Mouse (Mus musculus) neural tube, embryonic 15.5 days (tissue): ENCODE results near the gene Slc35f5. TPM values are rescaled to one million over a fixed set of nuclear protein-coding genes. Genes with fewer than 3 reads are reported as not detected.

ENCODE experiments used
- ATAC-seq: fragments of 200-750 bp; cut with Nextera tagmentation; 2 replicates; pipeline ENCODE4 v1.8.0; 2017; ENCODE audit warnings: mild to moderate bottlenecking, moderate TSS enrichment, moderate library complexity; ENCODE audit not compliant: low FRiP score
- H3K27ac ChIP-seq: fragments of 300-500 bp; sonication (generic); replicated peaks from 2 replicates; pipeline ENCODE4 v1.5.1; 2015; ENCODE audit warnings: mild to moderate bottlenecking, inconsistent platforms
- H3K27me3 ChIP-seq: fragments of 300-500 bp; sonication (generic); replicated peaks from 2 replicates; pipeline ENCODE4 v1.6.1; 2015; ENCODE audit warnings: inconsistent platforms
- H3K36me3 ChIP-seq: fragments of 300-500 bp; sonication (generic); 2 replicates; pipeline ENCODE4 v1.6.1; 2015; ENCODE audit warnings: inconsistent platforms
- H3K4me1 ChIP-seq: fragments of 300-500 bp; sonication (generic); 2 replicates; pipeline ENCODE4 v1.6.1; 2015; ENCODE audit warnings: inconsistent platforms
- H3K4me2 ChIP-seq: fragments of 300-500 bp; sonication (generic); 2 replicates; pipeline ENCODE4 v1.6.1; 2015; ENCODE audit warnings: inconsistent platforms, mild to moderate bottlenecking, moderate library complexity
- H3K4me3 ChIP-seq: fragments of 300-500 bp; sonication (generic); replicated peaks from 2 replicates; pipeline ENCODE4 v1.5.1; 2015; ENCODE audit warnings: mild to moderate bottlenecking, inconsistent platforms
- H3K9ac ChIP-seq: fragments of 300-500 bp; sonication (generic); replicated peaks from 2 replicates; pipeline ENCODE4 v1.6.1; 2015; ENCODE audit warnings: mild to moderate bottlenecking, inconsistent platforms
- H3K9me3 ChIP-seq: fragments of 300-500 bp; sonication (generic); replicated peaks from 2 replicates; pipeline ENCODE4 v1.6.1; 2016; ENCODE audit warnings: inconsistent platforms
- WGBS: fragments of 180-500 bp; shearing (Covaris S2); methylation state at CpG from one replicate; pipeline ENCODE4 v1.1.7; 2015; ENCODE audit warnings: mixed read lengths; 5-methylcytosine and 5-hydroxymethylcytosine counted together
- polyA plus RNA-seq: library from polyadenylated mRNA; unstranded; fragments of >200 nt; fragmentation: Nextera tagmentation; extraction: Ambion mirVana; gene quantifications from 2 replicates; pipeline ENCODE4 v1.2.1, GENCODE M21; 2015

Slc35f5 gene
- polyA plus RNA-seq, 1 experiment from 2014 or later = 35.8 TPM

DNA sequence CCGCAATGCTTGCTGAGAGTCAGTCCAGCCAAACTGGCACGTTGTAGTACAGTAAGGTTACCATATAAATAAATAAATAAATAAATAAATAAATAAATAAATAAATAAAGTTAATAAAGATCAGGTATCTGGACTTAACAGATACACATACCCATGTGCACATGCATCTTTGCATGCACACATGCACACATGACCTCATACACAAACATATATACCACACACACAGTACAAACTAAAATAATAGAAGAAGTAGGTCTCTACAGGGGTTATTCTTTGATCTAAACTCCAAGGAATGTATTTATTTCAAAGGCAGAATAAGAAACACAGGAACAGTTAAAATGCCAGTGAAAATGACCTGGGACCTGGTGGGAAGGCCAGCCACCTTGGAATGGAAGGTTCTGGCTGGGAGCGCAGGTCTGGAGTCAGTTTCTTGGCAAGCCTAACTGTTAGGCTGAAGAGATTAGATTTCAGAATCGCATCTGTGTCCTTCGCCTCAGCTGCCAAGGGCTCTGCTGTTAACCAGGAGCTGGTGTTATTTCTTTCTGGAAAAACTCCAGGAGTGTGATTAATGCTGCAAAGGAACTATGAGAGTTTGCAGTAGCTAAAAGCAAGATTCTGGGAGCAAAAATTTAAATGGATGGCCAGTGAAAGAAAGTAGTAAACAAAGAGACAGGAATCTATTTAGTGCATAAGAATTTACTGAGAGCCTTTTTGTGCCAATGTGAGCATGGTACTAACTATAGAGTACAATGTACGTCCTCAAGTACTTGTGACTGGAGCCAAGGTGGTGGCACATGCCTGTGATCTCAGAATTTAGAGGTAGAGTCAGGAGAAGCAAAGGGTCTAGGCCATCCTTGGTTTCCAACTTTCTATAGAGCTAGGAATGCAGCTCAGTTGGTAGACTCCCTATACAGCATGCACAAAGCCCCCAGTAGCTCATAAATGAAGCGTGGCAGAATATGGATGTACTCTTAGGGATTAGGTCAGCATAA lies 18.1 kb upstream of the Slc35f5 start:
- Histone ChIP-seq H3K27me3 (no peaks in the 10 kb centered on the region), H3K4me2 (no peak overlapping the region), H3K4me3 (no peak overlapping the region), H3K27ac (no peak overlapping the region), H3K9ac (no peak overlapping the region), H3K9me3 (no peaks in the 10 kb centered on the region), H3K36me3 (no peaks in the 10 kb centered on the region), H3K4me1 (no peaks in the 10 kb centered on the region)
- WGBS = 80% methylated on average over 7 of the region's 7 CpGs
- ATAC-seq = no peak

- Histone ChIP-seq H3K4me2 (no peak overlapping the region), H3K9me3 (no peaks in the 10 kb centered on the region), H3K27me3 (no peaks in the 10 kb centered on the region), H3K4me1 (no peaks in the 10 kb centered on the region), H3K4me3 (no peak overlapping the region), H3K36me3 (no peaks in the 10 kb centered on the region), H3K9ac (no peak overlapping the region), H3K27ac (no peak overlapping the region)
- ATAC-seq = no peak
- 52% methylated on average over 1 of the region's 1 CpGs for WGBS
These were observed 10.5 kb upstream of the Slc35f5 start for GRCm38 (mm10) chr1:125549872-125550271.

DNA sequence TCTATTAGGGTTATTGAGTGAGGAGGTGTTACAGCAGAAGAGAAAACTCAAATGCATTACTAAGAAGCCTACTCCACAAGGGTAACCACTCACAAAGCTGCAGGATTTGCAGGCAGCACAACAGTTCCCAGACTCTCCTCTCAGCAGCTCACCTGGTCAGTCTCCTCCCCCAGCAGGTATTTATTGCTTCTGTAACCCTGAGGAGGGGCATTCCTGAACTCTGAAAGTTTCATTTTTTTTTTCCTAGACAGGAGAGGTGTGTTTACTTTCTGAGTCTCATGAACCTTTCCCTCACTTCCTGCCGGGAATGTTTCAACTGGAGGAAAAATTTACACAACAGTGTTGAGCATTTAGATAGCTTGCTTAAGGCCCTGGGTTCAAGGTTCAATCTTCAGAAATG lies 10.0 kb upstream of the Slc35f5 start:
- no peak for ATAC-seq
- Histone ChIP-seq H3K4me2 (no peak overlapping the region), H3K27ac (no peak overlapping the region), H3K4me1 (no peaks in the 10 kb centered on the region), H3K36me3 (no peaks in the 10 kb centered on the region), H3K9ac (no peak overlapping the region), H3K4me3 (no peak overlapping the region), H3K9me3 (no peaks in the 10 kb centered on the region), H3K27me3 (no peaks in the 10 kb centered on the region)
- 75% methylated on average over 1 of the region's 1 CpGs for WGBS

- Histone ChIP-seq H3K36me3 (no peaks in the 10 kb centered on the region), H3K27ac (no peak overlapping the region), H3K4me1 (no peaks in the 10 kb centered on the region), H3K27me3 (0 out of 2 replicates have a peak, but pooled peaks cover 2% of the 10 kb centered on the region), H3K4me3 (no peak overlapping the region), H3K9ac (no peak overlapping the region), H3K4me2 (no peak overlapping the region), H3K9me3 (no peaks in the 10 kb centered on the region)
- ATAC-seq = no peak
- WGBS = 92% methylated on average over 2 of the region's 2 CpGs
These were observed 8.8 kb upstream of the Slc35f5 start for GRCm38 (mm10) chr1:125551564-125551963.

- no peaks in the 10 kb centered on the region for H3K36me3 ChIP-seq
- 0 out of 2 replicates have a peak, but pooled peaks cover 2% of the 10 kb centered on the region for H3K27me3 ChIP-seq
- no peak for ATAC-seq
- no peak overlapping the region for H3K4me2 ChIP-seq
- H3K9ac ChIP-seq = 0 out of 2 replicates have a peak overlapping the region, but pooled peaks have one; percentile 75
- H3K9me3 ChIP-seq = no peaks in the 10 kb centered on the region
- H3K27ac ChIP-seq = no peak overlapping the region
- H3K4me3 ChIP-seq = no peak overlapping the region
- WGBS = 80% methylated on average over 3 of the region's 3 CpGs
- H3K4me1 ChIP-seq = peaks cover 18% of the 10 kb centered on the region
These were observed 1.1 kb upstream of the Slc35f5 start for GRCm38 (mm10) chr1:125559261-125559660.

DNA sequence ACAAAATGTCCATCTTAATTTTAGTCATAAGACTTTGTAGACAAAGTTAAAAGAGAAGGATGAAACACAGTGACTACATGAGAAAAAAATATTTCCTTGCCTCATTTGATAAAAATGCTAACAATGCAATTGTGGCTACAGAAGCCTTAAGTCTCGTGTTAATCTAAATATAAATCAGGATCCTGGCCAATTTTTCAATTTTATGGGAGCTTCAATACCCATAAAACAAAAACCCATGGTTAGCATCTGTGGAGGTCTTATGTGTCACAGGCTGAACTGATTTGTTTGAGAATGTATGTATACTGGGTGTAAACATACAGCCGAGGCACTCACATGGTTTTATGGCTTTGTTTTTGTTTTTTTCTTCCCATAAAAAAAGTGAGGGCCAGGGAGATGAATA lies 674 bp upstream of the Slc35f5 start:
- peak; percentile 0; the same call in 1 of the 2 replicates for ATAC-seq
- peak overlapping the region; percentile 96 for H3K27ac ChIP-seq
- 5% methylated on average over 2 of the region's 2 CpGs for WGBS

DNA sequence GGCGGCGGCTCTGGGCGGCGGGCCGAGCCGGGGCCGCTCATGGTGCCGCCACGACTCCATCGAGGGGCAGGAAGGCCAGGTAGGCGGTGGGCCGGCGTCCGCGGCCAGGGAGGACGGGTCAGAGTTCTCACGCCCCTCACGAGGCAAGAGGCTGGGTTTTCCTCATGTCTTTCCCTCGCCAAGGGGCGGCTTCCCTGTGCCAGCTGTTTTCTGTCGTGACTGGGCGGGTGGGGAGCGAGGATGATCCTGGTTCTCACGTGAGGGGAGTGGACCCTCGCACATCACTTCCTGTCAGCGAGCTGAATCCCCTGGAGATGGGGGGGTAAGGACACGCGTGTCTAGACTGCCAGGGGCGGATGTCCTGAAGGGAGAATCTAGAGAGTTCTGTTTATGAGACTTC lies 811 bp downstream of the Slc35f5 start:
- peak; percentile 52 for ATAC-seq
- 1% methylated on average over 29 of the region's 29 CpGs for WGBS
- no peaks in the 10 kb centered on the region for H3K9me3 ChIP-seq

More for the DNA sequence above, 674 bp upstream of the Slc35f5 start:
- Histone ChIP-seq H3K4me3 (peak overlapping the region; percentile 63), H3K9ac (peak overlapping the region; percentile 75), H3K4me1 (peaks cover 18% of the 10 kb centered on the region), H3K36me3 (no peaks in the 10 kb centered on the region), H3K9me3 (no peaks in the 10 kb centered on the region), H3K4me2 (peak overlapping the region; percentile 72), H3K27me3 (0 out of 2 replicates have a peak, but pooled peaks cover 2% of the 10 kb centered on the region)

DNA sequence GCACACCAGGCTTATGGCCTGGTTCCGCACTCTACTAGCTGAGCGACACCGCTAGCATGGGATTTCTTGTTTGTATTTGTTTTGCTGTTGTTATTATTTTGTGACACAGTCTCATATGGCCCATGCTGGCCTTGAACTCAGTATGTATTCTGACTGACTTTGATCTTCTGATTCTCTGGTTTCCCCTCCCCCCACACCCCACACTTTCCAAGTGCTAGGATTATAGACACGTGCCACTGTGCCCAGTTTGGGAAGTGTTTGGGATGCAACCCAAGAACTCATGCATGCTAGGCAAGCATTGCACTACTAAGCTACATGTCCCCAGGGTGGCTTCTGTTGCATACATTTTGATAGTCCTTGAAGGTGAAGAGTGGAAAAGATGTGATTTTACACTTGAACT lies 1.4 kb downstream of the Slc35f5 start:
- no peaks in the 10 kb centered on the region for H3K27me3 ChIP-seq
- 76% methylated on average over 4 of the region's 4 CpGs for WGBS
- H3K27ac ChIP-seq = no peak overlapping the region
- H3K9ac ChIP-seq = peak overlapping the region; percentile 75
- peaks cover 7% of the 10 kb centered on the region; the same call in 1 of the 2 replicates for H3K36me3 ChIP-seq
- peak overlapping the region; percentile 72 for H3K4me2 ChIP-seq
- ATAC-seq = no peak
- peaks cover 18% of the 10 kb centered on the region for H3K4me1 ChIP-seq
- H3K9me3 ChIP-seq = no peaks in the 10 kb centered on the region
- peak overlapping the region; percentile 63 for H3K4me3 ChIP-seq

More for the DNA sequence above, 811 bp downstream of the Slc35f5 start:
- Histone ChIP-seq H3K27ac (peak overlapping the region; percentile 96), H3K4me3 (peak overlapping the region; percentile 63), H3K36me3 (peaks cover 2% of the 10 kb centered on the region; the same call in 1 of the 2 replicates), H3K4me2 (peak overlapping the region; percentile 72), H3K4me1 (peaks cover 18% of the 10 kb centered on the region), H3K27me3 (0 out of 2 replicates have a peak, but pooled peaks cover 2% of the 10 kb centered on the region), H3K9ac (peak overlapping the region; percentile 75)

DNA sequence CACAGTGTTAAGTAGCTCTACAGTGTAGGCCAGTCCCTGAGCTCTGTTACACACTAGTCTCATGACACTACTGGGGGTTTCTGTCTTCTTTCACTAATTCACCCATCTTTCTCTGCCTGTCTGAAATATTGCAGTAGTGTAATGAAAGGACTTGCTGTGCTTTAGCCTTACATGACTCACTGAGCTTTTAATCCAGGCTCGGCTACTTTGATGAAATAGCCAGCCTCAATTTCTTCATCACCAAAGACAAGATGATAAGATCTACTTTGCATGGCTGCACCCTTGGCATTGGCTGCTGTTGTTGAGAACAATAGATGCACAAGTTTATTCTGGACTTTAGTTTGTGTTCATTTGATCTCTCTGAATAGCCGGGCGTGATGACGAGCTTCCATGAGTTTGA lies 7.7 kb downstream of the Slc35f5 start:
- no peak overlapping the region for H3K9ac ChIP-seq
- H3K4me3 ChIP-seq = no peak overlapping the region
- peaks cover 54% of the 10 kb centered on the region for H3K36me3 ChIP-seq
- H3K9me3 ChIP-seq = no peaks in the 10 kb centered on the region
- no peak overlapping the region for H3K4me2 ChIP-seq
- WGBS = 92% methylated on average over 4 of the region's 4 CpGs
- no peaks in the 10 kb centered on the region for H3K4me1 ChIP-seq
- no peak for ATAC-seq
- no peaks in the 10 kb centered on the region for H3K27me3 ChIP-seq
- H3K27ac ChIP-seq = no peak overlapping the region

- Histone ChIP-seq H3K4me3 (no peak overlapping the region), H3K4me2 (no peak overlapping the region), H3K27ac (no peak overlapping the region), H3K27me3 (no peaks in the 10 kb centered on the region), H3K9me3 (no peaks in the 10 kb centered on the region), H3K4me1 (no peaks in the 10 kb centered on the region), H3K9ac (no peak overlapping the region), H3K36me3 (peaks cover 77% of the 10 kb centered on the region)
- no peak for ATAC-seq
- 84% methylated on average over 2 of the region's 2 CpGs for WGBS
These were observed 13.8 kb downstream of the Slc35f5 start for GRCm38 (mm10) chr1:125574219-125574618.

DNA sequence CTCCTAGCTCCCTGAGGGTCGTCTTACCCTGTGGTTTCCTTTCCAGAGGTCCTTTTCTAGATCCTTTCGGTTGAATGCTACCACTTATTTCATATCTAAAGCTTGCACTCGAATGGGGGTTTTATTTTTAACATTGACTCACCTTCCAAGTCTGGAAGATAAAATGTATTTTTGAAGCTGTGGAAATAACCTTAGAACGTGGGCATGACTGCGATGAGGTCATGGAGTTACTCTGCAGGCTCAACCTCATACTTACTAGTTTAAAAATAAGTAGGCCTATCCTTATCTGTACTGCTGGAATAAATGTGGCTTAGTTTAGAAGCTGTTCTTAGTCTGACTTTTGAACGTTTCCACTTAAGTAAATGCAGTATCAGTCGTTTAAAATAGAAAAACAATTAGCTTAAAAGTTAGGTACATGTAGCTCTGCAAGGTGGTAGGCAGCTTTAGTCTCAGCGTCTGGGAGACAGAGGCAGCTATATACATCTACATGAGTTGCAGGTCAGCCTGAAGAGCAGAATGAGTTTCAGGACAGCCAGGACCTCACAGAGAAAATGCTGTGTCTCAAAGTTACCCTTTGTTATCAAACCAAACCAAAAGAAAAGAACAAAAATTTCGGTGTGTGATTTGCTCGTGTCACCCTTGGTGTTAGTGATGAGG lies 15.2 kb downstream of the Slc35f5 start:
- no peaks in the 10 kb centered on the region for H3K9me3 ChIP-seq
- H3K4me1 ChIP-seq = no peaks in the 10 kb centered on the region
- no peak overlapping the region for H3K4me3 ChIP-seq
- H3K36me3 ChIP-seq = peaks cover 69% of the 10 kb centered on the region
- no peak overlapping the region for H3K27ac ChIP-seq
- 92% methylated on average over 10 of the region's 10 CpGs for WGBS
- no peak overlapping the region for H3K9ac ChIP-seq
- H3K4me2 ChIP-seq = no peak overlapping the region
- no peaks in the 10 kb centered on the region for H3K27me3 ChIP-seq
- no peak for ATAC-seq
